Mouse (Mus musculus) left cerebral cortex, adult 9 months (tissue): Measurements from ENCODE around the gene Nek2.

Experiments
- DNase-seq, 2 experiments: peaks; one replicate each; pipeline ENCODE4 v3.0.0; 2022; ENCODE audit warnings: low spot score in 2 of 2

The Nek2 gene

DNA sequence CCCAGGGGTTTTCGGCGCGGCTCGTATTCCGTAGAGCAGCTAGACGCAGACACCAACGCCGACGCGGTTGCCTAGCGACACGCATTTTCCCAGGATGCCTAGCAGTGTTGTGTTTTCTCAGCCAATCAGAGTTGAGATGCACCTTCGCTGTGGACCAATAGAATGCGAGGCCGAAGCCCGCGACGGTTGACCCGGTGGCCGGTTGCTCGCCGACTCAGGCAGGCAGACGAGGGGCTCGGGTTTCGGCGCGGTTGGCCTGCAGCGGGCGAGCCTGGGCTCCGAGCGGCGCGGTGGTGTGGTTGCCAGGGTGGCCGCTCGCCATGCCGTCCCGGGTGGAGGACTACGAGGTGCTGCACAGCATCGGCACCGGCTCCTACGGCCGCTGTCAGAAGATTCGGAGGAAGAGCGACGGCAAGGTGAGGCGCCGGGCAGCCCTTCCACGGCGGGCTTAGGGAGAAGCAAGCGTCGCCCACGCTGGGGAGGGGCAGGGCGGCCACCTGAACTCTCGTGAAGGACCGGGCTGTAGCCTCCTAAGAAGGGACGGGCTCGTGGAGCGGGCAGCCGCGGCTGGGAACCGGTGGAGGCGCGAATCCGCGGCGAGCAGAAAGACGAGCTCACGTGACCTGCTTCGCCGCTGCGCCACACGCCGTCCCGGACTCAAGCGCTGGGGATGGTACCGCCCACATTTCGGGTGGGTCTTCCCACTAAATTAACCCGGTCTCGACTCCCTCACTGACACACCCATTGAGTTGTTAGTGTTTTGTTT lies at the start of gene Nek2:
Nek2 (plus strand) TSS at position 119 of the 766 bp plus-strand sequence.
- DNase-seq, result peak; percentile 94 to 98

GRCm38 (mm10) chr1:191774106-191774505 lies 47.1 kb upstream of the Nek2 start:
- no peak for DNase-seq

GRCm38 (mm10) chr1:191775116-191775515 lies 46.1 kb upstream of the Nek2 start:
- DNase-seq, result no peak

- DNase-seq, result no peak
Measured at GRCm38 (mm10) chr1:191777521-191777920, 43.7 kb upstream of the Nek2 start.

- DNase-seq, result no peak
Measured at GRCm38 (mm10) chr1:191780470-191780869, 40.8 kb upstream of the Nek2 start.

GRCm38 (mm10) chr1:191785108-191785507 lies 36.1 kb upstream of the Nek2 start:
- DNase-seq, result peak in 1 of 2 experiments; percentile 44

GRCm38 (mm10) chr1:191786255-191786654 lies 35.0 kb upstream of the Nek2 start:
- DNase-seq, result no peak

DNA sequence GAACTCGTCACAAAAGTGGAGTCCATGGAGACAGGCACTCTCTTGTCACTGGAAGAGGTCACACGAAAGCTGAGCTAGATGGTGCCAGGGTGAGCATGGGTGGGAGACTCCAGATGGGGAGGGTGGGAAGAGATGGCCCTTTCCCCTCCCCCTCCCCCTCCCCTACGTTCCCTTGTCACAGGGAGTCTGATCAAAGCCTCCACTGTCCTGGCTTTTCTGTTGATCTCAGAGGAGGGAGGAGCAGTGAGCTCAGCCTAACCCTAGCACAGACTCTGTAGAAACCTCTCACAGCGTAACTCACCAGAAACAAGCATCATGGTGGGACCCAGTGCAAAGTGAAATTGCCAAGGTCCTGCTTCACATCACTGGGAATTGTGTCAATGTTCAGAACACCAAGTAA lies 33.9 kb upstream of the Nek2 start:
- peak in 1 of 2 experiments; percentile 38 for DNase-seq

DNA sequence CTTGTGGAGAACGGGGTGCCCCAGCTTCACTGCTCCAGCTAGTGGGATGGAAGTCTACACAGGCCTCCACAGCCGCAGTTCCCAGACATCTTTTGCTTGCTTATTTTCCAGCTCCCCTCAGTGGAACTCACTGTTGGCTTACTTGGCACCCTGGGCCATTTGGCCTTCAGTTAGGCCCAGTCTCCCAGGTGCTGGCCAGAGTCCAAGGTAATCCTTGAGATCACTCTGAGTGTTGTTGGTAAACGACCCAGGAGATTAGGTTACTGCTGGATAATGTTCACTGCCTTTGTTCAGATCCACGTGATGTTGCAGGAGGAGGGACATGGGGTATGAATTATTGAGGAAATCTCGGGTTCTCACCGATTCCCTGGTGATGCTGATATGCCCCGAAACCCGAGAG lies 28.3 kb upstream of the Nek2 start:
- no peak for DNase-seq

DNA sequence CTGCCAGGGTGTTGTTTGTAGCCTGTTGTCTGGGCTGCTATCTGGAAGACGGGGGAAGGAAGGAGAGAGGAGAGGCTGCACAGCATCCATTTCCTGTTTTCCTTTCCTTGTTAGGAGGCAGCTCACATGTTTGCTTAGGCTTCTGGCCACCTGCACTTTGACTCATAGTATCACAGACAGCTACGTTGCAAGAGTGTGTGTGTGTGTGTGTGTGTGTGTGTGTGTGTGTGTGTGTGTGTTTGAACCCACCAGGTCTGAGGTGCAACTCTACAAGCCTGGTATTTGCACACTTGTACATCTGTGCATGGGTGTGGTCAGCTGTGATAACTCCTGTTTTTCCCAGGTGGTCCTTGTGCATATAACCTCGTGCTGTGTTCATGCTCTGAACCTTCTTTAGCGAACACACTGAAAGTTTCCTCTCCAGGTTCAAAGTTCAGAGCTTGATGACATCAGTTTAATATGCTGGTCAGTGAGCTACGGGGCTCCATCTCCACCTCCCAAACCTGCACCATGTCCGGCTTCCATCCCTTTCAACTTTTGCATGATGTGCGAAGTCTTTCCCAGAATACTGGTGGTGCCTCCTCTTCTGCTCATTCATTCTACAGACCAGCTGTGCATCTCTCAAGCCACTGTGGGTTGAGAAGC lies 27.2 kb upstream of the Nek2 start:
- no peak for DNase-seq

GRCm38 (mm10) chr1:191796238-191796896 lies 24.9 kb upstream of the Nek2 start:
- peak in 1 of 2 experiments; percentile 38 for DNase-seq

GRCm38 (mm10) chr1:191802093-191802819 lies 19.0 kb upstream of the Nek2 start:
- no peak for DNase-seq

DNA sequence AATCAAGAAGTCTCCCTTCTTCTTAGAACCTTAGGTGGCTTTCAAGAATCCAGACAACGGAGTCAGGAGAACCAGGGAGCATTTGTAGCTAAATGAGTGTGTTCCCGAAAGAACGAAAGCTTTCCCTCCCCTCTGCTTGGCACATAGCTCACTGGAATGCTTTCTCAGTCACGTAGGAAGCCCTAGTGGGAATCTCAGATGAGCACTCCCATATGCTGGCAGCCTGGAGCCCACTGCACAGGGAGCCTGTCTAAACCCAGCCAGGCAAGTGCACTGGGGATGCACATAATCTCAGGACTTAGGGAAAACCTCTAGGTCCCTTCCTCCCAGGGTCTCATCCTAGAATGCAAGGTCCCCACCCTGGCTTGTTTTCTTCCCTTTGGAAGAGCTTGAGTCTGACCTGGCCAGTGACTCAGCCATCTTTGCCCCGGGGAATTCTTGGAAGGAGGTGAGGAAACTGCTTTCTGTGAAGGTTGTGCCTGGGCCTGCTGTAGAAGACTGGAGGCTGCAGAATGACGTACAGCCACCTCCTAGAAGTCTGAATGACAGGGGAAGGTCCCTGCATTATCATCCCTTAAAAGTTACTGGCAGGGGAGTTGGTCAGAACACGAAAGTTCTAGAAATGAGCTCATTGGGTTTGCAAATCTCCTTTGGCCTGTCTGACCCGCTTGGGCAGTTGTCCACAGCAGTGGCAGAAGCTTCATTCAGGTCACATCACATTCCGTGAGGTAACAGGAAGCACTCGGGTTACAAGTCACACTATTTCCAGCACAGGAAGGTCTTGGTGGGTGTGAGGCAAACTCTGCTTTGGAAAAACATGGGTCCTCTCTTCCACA lies 18.2 kb upstream of the Nek2 start:
- DNase-seq, result peak in 1 of 2 experiments; percentile 59

- no peak for DNase-seq
Measured at GRCm38 (mm10) chr1:191804747-191805146, 16.5 kb upstream of the Nek2 start.

- no peak for DNase-seq
Measured at GRCm38 (mm10) chr1:191805788-191806187, 15.5 kb upstream of the Nek2 start.

DNA sequence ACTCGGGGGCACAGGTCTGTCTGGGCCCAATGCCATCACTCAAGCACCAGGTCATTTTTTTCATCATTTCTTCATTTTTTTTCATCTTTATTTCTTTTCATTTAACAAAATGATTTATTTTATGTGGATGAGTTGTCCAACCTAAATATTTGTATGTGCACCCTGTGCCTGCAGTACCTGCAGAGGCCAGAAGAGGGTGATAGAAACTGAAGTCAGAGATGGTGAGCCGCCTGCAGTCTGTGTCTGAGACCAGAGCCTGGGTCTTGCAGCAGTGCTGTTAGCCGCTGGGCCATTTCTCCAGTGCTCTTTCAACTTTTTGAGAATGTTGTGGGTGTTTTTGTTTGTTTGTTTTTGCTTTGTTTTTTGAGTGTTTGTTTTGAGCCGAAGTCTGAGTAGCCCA lies 14.5 kb upstream of the Nek2 start:
- no peak for DNase-seq

DNA sequence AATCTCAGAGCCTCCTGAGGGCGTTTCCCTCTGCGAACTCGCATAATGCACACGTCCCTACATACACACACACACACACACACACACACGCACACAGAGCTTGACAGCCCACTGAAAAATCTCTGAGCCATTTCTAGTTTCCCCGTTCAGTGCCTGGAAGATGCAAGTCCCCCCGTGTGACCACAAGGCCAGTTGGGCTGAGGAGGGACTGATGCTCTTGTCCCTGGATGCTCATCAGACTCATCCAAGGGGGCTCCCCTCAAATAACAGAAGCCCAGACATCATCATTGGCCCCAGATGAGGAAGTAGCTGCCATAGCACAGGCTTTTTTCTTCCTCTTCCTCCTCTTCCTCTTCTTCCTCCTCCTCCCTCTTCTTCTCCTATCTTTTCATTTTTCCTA lies 13.3 kb upstream of the Nek2 start:
- DNase-seq, result no peak

DNA sequence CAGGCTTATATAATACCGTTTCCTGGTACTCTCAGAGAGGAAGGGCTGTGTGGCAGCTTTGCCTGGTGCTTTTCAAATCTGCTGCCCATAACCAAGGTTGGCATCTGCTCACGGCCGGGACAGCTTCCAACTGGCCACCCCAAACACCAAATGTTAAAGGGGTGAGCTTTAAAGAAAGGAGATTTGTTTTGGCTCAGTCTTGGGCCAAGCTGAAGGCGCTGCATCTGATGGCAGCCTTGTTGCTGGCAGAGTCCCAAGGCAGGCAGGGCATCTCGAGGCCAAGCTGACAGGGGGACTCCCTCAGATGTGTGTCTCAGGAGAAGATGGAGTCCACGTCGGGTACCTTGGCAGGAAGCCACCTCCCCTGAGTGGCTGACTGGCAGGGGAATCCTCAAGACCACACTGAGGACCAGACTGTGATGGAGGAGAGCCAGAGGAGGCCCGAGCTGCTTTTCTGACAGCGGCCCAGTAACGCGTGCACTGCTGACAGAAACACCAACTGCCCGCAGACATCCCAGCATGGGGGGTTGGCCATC lies 12.5 kb upstream of the Nek2 start:
- DNase-seq, result peak in 1 of 2 experiments; percentile 33

DNA sequence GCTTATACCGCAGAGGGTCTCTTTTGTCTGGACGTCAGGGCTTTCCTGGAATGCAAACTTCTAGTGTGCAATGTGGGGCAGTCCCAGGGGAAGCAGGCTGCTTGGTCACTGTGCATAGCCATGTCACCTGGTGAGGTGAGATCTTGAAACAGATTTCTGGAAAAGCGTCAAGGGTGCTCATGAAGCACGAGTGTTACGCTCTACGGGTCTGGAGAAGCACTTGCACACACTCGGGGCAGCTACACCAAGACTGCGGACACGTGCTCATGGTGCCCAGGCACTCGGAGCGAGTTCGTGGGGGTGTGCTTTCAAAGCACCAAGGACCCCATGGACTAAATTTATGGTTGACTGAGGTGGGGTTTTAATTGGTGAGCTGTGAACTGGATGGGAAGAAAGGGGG lies 9.5 kb upstream of the Nek2 start:
- no peak for DNase-seq

- no peak for DNase-seq
Measured at GRCm38 (mm10) chr1:191812949-191813691, 8.1 kb upstream of the Nek2 start.
